Mouse (Mus musculus): ENCODE results near the gene Itfg2. TPM values are rescaled to one million over a fixed set of nuclear protein-coding genes. Genes with fewer than 3 reads are reported as not detected.
"Not testable (repeated sequence)": the region's sequence is repeated elsewhere in the genome, so short reads cannot be mapped to it uniquely, and the experiment has no call there.

Gene Itfg2
- polyA plus RNA-seq, 1 experiment: 18.7 TPM

DNA sequence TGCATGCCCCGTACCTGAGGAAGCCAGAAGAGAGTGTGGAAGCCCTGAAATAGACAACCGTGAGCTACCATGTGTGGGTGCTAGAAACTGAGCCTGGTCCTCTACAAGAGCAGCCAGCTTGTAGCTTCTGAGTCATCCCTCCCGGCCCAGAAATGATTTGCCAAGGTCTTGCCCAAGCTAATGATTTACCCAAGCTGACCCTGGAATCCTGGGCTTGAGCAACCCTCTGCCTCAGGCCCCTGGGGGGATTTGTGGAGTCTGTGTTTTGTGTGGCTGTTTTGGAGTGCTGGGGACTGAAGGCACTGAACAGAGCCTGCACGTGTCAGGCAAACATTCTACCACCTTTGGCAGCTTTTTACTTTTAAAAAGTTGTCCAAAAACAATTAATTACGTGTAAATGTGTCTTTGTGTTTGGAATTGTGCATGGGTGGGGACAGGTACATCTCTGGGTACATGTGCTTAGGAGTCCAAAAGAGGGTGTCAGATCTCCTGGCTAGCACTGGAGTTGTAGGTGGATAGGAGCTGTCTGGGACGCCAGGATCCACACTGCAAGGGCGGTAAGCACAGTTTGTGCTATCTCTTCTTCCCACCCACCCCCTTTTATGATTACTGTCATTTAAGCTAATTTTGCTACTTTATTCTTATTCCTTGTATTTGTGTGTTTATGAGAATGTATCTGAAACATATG is 27.0 kb downstream of the Itfg2 start:
- 60% methylated on average over 7 of the region's 7 CpGs for WGBS
- no peak for DNase-seq (ENCODE audit: low read depth, low spot score)

DNA sequence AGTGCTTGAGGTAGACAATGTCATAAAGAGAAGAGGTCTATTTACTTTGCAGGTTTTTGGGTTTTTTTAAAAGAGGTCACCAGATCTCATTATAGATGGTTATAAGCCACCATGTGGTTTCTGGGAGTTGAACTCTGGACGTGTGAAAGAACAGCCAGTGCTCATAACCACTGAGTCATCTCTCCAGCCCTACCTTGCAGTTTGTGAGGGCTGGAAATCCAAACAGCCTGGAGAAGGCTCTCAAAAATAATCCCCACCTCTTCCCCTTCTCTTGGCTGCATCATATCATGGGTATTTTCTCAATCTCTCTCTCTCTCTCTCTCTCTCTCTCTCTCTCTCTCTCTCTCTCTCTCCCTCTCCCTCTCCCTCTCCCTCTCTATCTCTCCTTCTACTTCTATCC is 34.0 kb downstream of the Itfg2 start:
- DNase-seq (ENCODE audit: low read depth, low spot score): no peak
- WGBS: 12% methylated on average over 1 of the region's 1 CpGs

DNA sequence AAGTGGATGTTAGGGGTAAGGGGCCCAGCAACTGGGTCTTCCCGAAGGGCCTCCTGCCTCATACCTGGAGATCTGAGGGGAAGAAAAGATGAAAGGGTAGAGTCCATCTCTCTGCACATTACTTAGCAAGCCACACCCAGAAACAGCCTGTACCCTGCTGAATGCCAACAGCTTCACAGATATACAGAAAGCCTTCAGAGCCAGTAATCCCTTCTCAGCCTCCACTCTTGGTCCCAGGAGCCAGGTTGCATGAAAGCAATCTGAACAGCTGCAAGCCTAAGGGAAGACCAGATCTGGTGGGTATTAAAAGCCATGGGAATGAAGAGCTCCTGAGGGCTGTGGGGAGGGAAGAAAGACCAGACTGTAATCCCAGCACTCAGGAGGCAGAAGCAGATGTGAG is 35.5 kb downstream of the Itfg2 start:
- DNase-seq (ENCODE audit: low read depth, low spot score): no peak

DNA sequence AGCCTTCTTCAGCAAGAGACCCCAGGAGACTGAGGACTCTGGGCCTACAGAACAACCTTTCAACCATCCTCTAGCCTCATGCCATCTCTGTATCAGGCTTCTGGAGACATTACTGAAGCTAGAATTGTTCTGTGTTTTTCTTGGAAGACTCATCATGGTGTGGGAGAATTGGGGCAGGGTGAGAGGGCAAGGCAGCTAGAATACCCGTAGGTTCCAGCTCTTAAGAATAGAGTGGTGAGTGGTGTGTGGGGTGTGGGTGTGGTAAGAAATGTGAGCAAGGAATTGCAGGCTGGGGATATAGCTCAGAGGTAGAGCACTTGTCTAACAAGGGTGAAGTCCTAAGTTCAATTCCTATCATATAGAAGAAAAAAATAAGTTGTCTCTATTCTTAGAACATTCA is 39.7 kb downstream of the Itfg2 start:
- 34% methylated on average over 1 of the region's 1 CpGs for WGBS
- no peak for DNase-seq (ENCODE audit: low read depth, low spot score)

More for the DNA sequence above, 35.5 kb downstream of the Itfg2 start:
- WGBS: 32% methylated on average over 1 of the region's 1 CpGs

DNA sequence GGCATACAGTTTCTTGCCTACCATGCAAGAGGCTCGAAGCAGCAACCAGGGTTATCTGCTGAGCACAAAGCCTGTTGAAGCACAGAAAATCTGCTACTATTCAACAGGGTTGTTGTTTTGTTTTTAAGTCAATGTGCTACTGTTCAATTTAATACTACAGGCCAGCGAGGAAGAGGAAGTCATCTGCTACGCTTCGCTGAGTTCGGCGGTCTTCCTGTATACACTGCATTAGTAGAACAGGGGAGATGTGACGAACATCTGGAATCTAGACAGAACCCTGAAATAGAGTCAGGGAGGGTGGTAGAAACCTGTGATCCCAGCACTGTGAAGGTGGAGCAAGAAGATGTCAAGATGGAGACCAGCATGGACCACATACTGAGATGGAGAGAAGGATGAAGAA is 41.0 kb downstream of the Itfg2 start:
- no peak for DNase-seq (ENCODE audit: low read depth, low spot score)
- WGBS: 73% methylated on average over 7 of the region's 7 CpGs

DNA sequence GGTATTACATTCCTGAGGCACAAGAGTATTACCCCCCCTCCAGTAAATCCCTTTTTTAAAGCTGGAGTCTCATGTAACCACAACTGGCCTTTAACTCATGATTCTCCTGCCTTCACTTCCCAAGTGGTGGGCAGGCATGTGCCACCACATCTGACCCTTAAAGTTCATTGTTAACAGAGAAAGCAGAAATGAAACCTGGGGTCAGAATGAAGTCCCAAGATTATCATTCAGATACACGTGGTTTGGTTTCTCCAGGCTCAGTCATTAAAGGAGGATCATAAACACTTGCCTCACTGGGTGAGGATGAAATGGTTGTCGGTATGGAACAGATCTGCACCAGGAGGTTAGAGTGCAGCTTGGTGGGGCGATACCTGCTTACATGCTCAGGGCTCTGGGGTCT is 43.5 kb downstream of the Itfg2 start:
- no peak for DNase-seq (ENCODE audit: low read depth, low spot score)
- WGBS: 53% methylated on average over 3 of the region's 3 CpGs

DNA sequence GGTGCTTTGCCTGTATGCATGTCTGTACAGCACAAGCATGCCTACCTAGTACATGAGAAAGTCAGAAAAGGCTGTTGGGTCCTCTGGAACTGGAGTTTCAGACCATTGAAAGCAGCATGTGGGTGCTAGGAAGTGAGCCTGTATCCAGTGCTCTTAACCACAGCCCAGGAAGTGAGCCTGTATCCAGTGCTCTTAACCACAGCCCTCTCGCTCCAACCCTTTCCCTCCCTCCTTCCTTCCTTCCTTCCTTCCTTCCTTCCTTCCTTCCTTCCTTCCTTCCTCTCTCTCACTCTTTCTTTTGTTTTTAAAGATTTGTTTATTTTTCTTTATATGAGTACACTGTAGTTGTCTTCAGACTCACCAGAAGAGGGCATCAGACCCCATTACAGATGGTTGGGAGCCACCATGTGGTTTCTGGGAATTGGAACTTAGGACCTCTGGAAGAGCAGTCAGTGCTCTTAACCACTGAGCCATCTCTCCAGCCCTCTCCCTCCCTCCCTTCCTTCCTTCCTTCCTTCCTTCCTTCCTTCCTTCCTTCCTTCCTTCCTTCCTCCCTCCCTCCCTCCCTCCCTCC is 44.0 kb downstream of the Itfg2 start:
- WGBS: 69% methylated on average over 1 of the region's 1 CpGs

DNA sequence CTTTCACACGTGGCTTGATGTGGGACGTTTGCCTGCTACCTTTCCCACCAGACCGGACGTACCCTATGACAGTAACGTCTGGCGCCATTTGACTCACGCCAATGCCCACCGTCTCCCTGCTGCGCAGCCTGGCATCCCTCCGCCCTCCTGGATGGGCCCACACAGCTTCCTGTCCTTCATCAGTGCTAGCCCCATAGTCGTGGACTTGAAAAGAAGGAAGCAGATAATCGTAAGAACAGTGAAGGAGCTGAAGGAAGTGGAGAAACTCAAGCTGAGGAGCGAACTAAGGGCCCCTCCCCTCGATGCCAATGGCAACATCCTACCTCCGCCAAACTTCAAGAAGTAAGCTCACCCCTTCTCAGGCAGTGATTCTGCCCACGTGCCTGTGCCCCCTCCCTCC is 45.1 kb downstream of the Itfg2 start:
- 82% methylated on average over 16 of the region's 16 CpGs for WGBS
- no peak for DNase-seq (ENCODE audit: low read depth, low spot score)

More for the DNA sequence above, 44.0 kb downstream of the Itfg2 start:
- DNase-seq (ENCODE audit: low read depth, low spot score): not testable (repeated sequence)

DNA sequence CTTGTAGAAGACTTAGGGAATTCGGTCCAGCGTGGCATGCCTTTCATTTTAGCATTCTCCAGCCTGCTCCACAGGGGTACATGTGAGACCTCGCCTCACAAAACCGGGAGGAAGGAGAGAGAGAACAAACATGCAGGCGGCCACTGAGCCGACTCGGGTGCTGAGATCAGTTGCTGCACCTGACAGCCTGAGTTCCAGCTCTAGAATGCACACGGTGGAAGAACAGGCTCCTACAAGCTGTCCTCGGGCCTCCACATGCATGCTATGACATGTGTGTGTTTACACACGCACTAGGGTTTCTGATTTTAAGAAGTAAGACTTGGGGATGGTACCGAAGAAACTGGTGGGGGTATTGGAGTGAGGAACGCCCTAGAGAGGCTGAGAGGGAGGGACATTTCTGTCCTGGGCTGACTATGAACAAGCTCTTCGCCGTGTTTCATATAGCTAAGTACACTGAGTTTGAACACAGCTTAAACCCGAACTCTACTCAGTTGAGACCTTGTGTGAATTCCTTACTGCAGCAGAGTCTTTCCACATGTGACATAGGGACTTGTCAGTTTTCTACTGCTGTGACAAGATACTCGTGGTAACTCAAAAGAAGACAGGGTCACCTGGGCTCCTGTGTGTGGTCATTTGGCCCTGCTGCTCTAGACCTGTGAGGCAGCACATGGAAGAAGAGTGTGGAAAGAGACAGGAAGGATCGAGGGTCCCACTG is 48.2 kb downstream of the Itfg2 start:
- DNase-seq (ENCODE audit: low read depth, low spot score): no peak
- WGBS: 88% methylated on average over 17 of the region's 17 CpGs

DNA sequence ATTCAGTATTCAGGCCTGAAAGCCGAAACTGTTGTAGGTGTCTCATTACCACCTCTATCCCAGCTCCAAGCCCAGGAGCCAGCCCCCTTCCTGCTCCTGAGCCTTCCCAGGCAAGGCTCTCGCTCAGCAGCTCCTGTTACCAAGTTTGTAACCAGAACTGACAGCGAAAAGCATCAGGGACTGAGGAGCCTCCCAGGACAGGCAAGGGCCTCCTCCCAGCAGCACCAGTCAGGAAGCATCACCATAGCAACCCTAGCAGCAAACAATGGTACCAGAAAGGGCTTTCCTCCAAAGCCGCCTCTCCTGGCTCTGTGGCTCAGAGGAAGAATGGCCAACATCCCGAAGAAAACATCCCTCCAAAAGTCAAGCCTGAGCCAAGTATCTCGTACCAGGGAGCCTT is 49.5 kb downstream of the Itfg2 start, which contains the start of the genes Tex52 and Gm44596:
Gene Tex52, plus strand, starts transcription at position 265 of the 400 bp plus-strand sequence.
Gene Gm44596, plus strand, starts transcription at position 312 of the 400 bp plus-strand sequence.
- no peak for DNase-seq (ENCODE audit: low read depth, low spot score)
- 56% methylated on average over 6 of the region's 6 CpGs for WGBS

DNA sequence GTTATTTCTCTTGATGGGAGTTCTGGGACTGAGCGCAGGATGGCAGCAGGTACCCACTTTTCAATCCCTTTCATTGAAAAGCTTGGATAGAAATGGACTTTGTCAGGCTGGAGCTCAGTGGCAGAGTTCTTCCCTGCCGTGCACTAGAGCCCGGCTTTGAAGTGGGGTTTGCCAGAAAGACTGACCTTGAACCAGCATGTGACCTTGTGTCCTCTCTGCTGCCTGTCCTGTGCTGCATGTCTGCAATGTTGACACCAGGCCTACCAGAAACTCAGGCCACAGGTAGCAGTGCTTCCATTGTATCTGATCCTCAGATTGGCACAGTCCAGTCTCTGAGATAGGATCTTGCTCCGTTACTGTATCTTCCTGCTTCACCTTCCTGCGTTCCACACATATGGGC is 54.7 kb downstream of the Itfg2 start:
- DNase-seq (ENCODE audit: low read depth, low spot score): no peak
- 93% methylated on average over 5 of the region's 5 CpGs for WGBS

DNA sequence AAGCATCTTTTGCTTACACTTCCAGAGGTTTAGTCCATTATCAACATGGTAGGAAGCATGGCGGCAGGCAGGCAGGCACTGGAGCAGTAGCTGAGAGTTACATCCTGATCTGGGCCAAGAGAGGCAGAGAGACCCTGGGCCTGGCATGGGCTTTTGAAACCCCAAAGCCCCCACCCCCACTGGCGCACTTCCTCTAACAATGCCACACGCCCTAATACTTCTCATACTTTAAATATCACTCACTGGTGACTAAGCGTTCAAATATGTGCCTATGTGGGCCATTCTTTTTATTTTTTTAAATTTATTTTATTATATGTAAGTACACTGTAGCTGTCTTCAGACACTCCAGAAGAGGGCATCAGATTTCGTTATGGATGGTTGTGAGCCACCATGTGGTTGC is 58.3 kb downstream of the Itfg2 start:
- WGBS: 91% methylated on average over 5 of the region's 5 CpGs

DNA sequence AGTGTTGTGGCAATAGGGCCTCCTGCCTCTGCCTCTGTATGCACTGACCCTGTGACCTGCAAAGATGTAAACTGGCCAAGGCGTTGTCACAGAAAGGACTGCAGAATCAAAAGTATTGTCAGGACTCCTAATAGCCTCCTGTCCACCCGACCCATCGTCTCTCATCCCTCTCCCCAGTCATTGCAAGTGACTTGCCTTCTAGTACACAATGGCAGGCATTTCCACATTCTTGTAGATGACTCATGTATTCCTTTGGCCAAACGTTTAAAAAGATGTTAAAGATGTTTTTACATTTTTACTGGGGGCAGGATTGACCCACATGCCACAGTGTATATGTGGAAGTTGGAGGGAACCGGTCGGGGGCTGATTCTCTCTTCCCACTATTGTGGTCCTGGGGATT is 60.0 kb downstream of the Itfg2 start:
- WGBS: 61% methylated on average over 6 of the region's 6 CpGs
- no peak for DNase-seq (ENCODE audit: low read depth, low spot score)

More for the DNA sequence above, 58.3 kb downstream of the Itfg2 start:
- no peak for DNase-seq (ENCODE audit: low read depth, low spot score)

DNA sequence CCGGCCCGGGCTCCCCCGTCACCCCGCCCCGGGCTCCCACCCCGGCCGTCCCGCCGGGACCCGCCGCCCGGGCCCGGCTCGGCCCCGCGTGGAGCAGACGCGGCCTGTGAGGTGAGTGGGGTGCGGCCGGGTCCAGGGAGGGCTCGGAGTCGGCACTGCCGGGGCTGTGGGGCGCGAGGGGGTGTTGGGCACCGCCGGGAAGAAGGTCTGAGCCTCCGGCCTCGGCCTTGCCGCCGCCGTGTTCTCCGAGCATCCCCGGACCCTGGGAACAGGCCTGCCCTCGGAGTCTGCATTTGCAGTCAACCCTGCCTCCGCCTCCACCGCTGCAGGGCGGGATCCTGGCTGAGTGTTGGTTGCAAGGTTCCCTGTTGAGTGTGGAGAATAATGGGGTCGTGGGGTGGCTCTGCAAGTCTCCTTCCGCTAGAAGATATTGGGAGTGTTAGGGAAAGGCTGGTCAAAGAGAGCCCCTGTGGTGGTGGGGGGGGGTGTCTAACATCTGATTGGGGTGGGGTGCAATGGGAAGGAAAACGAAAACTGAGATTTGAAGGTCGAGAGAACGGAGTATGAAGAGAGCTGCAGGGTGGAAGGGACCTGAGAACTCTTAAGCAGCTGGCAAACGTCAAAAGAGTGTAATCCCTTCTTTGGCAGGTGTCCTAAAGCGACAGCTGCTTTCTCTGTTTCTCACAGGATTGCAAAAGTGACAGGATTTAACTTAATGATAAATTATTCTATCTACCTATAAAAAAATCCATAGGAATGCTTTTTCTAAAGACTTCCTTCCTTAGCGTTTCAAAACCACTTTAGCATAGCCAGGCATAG is 61.5 kb downstream of the Itfg2 start:
- WGBS: 3% methylated on average over 46 of the region's 46 CpGs

DNA sequence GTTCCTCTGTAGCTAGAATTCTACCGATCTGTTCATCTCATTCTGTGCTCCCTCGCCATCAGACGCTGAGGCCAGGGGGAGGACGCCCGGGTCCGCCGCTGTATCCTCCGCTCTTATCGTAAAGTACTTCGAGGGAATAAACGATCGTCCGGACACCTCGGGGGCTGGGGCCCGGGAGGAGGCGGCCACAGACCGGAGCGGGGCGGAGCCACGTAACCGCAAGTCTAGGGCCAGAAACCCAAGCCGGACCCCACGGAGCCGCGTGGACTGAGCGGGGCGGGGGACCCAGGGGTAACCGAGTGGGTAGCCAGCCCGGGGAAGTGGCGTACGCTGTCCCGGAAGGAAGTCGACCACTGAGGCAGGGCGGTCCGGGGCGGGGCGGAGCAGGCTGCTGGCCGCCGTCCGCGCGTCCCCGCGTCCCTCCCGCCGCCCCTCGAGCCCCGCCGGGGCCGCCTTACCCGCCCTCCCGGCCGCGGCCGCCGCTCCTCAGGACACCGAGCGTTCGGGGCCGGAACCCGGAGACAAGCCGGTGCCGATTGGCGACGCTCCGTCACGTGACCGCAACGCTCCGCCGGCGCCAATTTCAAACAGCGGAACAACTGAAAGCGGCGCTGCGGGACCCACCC is 62.2 kb downstream of the Itfg2 start, which contains the start of the genes Rhno1 and Foxm1:
Gene Rhno1, minus strand, starts transcription at position 531 of the 626 bp plus-strand sequence.
Gene Foxm1, plus strand, starts transcription at position 587 of the 626 bp plus-strand sequence.
- peak; percentile 47 for DNase-seq (ENCODE audit: low read depth, low spot score)
- WGBS: under 1% methylated on average over 70 of the region's 76 CpGs

More for the DNA sequence above, 61.5 kb downstream of the Itfg2 start:
- DNase-seq (ENCODE audit: low read depth, low spot score): no peak

DNA sequence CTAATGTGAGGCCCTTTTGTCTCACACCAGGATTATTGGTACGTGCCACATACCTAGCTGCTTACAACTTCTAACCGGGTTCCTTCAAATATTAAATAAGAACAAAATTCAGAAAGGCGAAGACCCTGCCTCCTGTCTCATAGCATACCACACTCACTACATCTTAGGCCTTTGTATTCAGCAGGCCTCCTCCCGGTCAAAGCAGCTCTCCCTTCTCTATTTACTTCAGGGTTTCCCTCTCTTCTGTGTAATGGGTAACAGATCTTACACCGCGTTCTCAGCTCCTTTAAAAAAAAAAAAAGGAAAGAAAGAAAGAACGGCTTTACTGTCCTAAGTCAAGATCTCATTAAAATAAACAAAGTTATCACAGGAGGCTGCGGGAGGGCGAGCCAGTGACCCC is 62.8 kb downstream of the Itfg2 start:
- DNase-seq (ENCODE audit: low read depth, low spot score): no peak
- 11% methylated on average over 9 of the region's 9 CpGs for WGBS

All from large intestine, adult 2 months (tissue).